Mouse (Mus musculus) myocyte (in vitro differentiated cells): ENCODE data around the gene Pde4d.

Source experiments
- E2F4 ChIP-seq: IDR thresholded peaks from one replicate; pipeline ENCODE4 v1.6.1; 2011; ENCODE audit warnings: mild to moderate bottlenecking, control low read depth, moderate library complexity; ENCODE audit not compliant: insufficient read depth
- MAX ChIP-seq: IDR thresholded peaks from one replicate; pipeline ENCODE4 v1.6.1; 2011; ENCODE audit warnings: low read depth, mild to moderate bottlenecking, control low read depth
- POLR2A ChIP-seq: IDR thresholded peaks from one replicate; pipeline ENCODE4 v1.6.1; 2011; ENCODE audit warnings: low read depth, mild to moderate bottlenecking, control low read depth, moderate library complexity; ENCODE audit not compliant: insufficient read length
- POLR2AphosphoS2 ChIP-seq: IDR thresholded peaks from one replicate; pipeline ENCODE4 v1.6.1; 2011; ENCODE audit warnings: low read depth, control low read depth; ENCODE audit not compliant: insufficient read length
- TCF12 ChIP-seq: IDR thresholded peaks from one replicate; pipeline ENCODE4 v1.6.1; 2011; ENCODE audit warnings: mild to moderate bottlenecking, control low read depth; ENCODE audit not compliant: poor library complexity, insufficient read depth, severe bottlenecking
- USF1 ChIP-seq: IDR thresholded peaks from one replicate; pipeline ENCODE4 v1.6.1; 2011; ENCODE audit warnings: low read depth, mild to moderate bottlenecking, control low read depth, moderate library complexity

GRCm38 (mm10) chr13:108654026-108654723 lies 204.4 kb downstream of the Pde4d start:
- TF ChIP-seq MAX, result no peak
- no peak for TF ChIP-seq E2F4
- no peak for TF ChIP-seq POLR2A
- no peak for TF ChIP-seq TCF12
- TF ChIP-seq USF1, result no peak
- no peak for TF ChIP-seq POLR2AphosphoS2
